Mouse (Mus musculus) urinary bladder, adult 18-20 months (tissue): ENCODE measurements at regions not wholly inside any gene's neighbourhood (a gene's known extent, or its start where the extent isn't known, plus 50 kb on each side); places are given as distances from the start of the nearest gene placed in this dataset.
"Not testable (repeated sequence)": the region's sequence is repeated elsewhere in the genome, so short reads cannot be mapped to it uniquely, and the experiment has no call there.

Experiments used
- DNase-seq, 2 experiments: peaks; one replicate each; pipeline ENCODE4 v3.0.0; 2022; ENCODE audit warnings: low spot score in 2 of 2, mixed read lengths in 2 of 2

DNA sequence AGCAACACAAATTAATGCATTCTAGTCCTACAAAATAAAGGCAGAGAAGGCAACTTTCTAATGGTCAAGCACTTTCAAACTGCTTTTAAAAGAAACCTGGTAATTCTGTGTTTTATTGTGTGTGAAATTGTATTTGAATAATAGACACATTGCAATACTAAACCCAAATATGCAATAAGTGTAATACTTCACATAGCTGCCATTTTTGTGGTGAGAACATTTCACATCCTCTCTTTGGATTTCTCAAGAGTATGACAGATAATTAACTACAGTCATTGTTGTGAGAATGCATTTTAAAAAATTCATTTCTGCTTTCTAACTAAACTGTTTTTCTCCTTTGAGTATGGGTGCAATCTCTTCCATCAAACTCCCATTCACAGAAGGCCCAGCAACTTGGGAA, 256.4 kb downstream of the Sema3d start:
- no peak for DNase-seq

DNA sequence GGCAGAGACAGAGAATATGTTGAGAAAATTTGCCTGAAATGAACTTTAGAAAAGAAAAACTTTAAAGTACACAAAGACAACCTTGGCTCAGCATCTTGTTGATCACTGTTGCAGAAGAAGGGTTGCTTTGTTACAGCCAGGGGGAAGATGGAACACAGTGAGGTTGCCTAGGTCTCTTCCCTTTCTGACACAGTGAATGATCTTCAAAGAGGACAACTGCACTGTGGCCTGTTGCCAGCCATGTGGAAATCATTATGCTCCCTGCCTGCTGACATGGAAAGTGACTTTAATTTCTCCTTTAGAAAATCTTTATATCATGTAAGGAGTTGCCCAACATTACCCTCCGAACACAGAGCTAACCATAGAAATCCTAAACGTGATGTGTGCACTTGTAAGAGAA, 263.1 kb downstream of the Sema3d start:
- no peak for DNase-seq

- no peak for DNase-seq
Measured at GRCm38 (mm10) chr5:12673666-12674065, 290.5 kb downstream of the Sema3d start.

DNA sequence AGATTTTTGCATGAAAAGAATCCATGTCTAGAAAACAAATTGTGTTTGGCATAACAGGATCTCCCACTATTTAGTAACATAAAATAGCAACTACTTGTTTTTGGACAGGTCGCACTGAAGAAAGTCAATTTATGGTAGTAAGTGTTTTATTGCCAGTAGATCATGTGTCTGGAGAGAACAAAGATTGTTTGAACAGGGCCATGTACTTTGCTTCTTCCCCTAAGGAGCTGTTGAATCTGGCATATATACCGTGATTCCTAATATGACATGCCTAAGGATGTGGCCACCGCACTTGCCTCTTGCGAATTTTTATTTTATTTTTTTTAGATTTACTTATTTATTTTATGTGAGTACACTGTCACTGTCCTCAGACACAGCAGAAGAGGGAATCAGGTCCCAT, 290.9 kb downstream of the Sema3d start:
- no peak for DNase-seq

DNA sequence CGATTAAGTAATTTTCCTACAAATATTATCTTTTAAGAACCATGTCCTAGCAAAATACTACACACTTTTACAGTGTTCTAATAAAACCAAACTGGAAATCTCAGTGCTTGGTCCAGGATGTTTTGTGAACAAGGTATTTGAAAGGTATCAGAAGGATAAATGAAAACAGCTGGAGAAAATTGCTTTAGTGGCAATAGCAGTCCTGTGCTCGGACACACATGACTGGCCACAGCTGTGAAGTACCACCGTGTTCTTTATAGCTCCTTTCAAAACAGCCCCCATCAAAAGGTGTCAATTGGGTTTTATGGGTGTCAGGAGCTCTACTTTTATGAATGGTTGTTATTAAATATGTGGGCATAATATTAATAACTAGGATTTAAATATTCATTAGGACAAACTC, 293.5 kb downstream of the Sema3d start:
- no peak for DNase-seq

GRCm38 (mm10) chr5:12714894-12715293, 331.7 kb downstream of the Sema3d start:
- no peak for DNase-seq

DNA sequence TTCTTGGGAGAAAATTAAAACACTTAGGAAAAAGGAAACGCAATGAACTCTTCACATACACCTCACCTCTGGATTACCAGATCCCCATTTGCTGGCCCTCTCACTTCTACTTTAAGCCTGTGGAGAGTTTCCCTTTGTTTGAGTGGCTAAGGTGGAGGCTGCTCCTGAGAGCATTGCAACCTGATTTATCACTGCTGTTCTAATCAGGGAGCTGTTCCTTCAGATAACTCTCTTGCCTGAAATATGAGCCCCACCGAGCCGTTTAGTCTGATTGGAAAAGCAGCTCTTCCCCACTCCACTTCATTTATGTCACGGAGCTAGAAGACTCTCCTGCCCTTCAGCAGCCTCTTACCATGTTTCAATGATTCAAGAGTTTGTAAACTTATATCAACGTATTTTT, 368.3 kb downstream of the Sema3d start:
- DNase-seq = no peak

- no peak for DNase-seq
Measured at GRCm38 (mm10) chr5:12759634-12760033, 365.6 kb upstream of the Sema3a start.

DNA sequence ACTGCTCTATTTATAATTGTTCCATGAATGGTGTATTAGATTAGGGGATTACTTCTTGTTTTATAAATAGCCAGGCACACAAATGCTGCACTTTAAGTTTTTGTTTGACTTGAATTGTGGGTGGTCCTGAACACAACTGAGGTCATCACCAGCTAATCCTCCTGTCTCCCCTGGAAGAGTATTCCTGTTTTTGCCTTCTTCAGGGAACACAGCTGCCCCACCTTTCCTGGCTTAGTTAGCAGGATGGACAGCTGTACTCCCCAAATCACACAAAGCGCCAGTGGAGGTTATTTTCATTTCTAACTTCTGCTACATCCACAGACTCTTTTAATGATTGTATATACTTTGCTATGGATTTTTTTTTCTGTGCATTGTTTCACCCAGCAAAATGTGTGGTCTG, 357.8 kb upstream of the Sema3a start:
- DNase-seq = no peak

DNA sequence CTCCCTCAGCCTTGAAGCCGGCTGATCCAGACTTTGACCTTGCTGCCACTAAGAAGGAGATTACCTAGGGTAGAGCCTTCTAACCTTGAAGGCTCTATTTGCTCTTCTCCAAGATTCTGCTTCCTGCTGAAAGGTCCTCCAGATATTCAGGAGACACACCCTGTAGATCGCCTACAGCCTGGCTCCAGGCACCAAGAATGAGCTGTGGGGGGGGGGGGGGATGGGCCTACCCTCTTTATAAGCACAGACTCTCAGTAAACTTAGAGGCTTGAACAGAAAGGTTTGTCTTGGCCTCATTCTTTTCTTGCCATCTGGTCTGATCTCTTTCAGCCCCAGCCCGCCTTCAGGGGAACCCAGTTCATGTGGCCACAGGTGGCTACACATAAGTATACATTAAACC, 342.5 kb upstream of the Sema3a start:
- no peak for DNase-seq

DNA sequence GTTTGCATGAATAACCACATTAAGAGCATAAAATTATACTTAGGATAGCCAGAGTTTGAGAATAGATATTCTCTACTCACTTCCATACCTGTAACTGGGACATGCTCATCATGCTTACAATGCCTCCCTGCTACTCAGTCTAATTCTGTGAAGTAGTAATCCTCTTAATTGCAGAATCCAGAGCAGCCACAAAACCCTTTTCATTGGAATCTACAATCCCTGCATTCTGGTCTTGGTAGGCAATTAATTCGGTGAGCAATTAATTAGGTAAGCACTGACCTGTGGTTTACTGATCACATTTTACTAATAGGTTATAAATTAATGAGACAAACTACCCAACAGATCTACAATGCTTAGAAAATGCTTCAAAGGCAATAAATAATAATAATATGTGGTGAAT, 316.5 kb upstream of the Sema3a start:
- no peak for DNase-seq

- DNase-seq = no peak
Measured at GRCm38 (mm10) chr5:12809884-12810283, 315.3 kb upstream of the Sema3a start.

DNA sequence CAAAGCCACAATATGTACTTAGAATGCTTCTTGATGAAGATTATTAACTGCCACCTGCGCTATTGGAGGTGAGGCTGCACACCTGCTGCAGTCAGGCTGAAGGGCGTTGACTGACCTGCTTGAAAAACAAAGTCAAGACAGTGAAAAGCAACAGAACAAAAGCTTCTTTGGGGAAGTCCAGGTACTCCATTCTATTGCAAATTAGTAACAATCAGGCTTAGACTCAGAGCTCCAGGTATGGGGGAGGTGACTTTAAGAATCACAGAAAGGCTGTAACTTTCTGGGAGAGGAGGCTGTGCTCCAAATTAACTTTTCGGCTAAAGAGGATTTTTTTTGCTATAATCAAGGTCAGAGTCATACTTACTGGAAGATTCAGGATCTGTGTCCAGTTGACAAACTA, 278.0 kb upstream of the Sema3a start:
- DNase-seq = not testable (repeated sequence)

- DNase-seq = no peak
Measured at GRCm38 (mm10) chr5:12856869-12857268, 268.3 kb upstream of the Sema3a start.

- DNase-seq = no peak
Measured at GRCm38 (mm10) chr5:12868355-12869217, 256.6 kb upstream of the Sema3a start.

DNA sequence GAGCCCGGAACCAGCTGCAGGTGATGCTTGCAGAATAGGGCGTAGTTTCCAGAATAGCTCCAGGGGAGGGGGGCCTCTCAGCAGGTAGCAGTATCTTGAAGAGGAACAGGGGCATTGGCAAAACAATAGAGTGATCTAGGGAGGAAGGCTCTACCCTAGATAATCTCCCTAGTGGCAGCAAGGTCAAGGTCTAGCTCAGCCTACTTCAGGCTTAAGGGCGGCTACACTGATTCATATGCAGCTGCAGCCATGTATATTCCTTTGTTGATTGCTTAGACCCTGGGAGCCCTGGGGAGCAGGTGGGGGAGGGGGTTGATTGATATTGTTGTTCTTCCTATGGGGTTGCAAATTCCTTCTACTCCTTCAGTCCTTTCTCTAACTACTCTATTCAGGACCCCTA, 252.3 kb upstream of the Sema3a start:
- no peak for DNase-seq

GRCm38 (mm10) chr5:12877595-12878296, 247.5 kb upstream of the Sema3a start:
- DNase-seq = no peak

DNA sequence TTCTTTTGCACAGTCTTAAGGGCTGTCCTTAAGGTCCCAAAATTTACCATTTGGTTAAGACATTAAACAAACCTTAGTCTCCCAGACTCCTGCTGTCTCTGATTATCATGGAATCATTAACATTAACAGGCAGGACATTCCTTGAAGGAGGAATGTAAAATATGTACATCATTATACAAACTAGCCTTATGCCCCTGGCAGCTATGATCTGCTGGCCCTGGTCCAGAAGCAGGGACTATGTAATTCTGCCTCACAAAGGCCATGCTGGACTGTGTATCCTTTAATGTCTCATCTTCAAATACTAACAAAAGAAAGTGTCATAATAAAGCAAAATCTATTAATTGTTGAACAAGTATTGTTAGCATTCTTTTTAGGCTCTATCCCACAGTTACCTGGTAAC, 232.9 kb upstream of the Sema3a start:
- no peak for DNase-seq

GRCm38 (mm10) chr5:12894638-12895037, 230.6 kb upstream of the Sema3a start:
- DNase-seq = no peak

- no peak for DNase-seq
Measured at GRCm38 (mm10) chr5:12910741-12911140, 214.5 kb upstream of the Sema3a start.

- DNase-seq = no peak
Measured at GRCm38 (mm10) chr5:12914395-12914794, 210.8 kb upstream of the Sema3a start.

DNA sequence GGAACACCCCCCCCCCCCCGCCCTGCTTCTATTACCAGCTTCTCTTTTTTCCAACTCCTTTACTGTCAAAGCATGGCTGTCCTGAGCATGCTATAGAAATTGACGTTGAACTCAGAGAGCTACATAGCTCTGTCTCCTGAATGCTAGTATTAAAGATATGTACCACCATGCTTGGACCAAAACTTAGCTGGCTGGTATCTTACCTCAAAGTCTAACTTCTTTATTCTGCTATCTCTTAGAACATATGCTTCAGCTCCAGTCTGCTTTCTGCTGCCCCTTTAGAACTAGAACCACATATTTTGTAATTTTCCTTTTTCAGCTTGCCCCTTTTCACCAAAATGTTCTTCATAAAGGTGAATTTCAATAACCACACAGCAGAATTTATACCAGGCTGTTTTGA, 205.9 kb upstream of the Sema3a start:
- DNase-seq = no peak

DNA sequence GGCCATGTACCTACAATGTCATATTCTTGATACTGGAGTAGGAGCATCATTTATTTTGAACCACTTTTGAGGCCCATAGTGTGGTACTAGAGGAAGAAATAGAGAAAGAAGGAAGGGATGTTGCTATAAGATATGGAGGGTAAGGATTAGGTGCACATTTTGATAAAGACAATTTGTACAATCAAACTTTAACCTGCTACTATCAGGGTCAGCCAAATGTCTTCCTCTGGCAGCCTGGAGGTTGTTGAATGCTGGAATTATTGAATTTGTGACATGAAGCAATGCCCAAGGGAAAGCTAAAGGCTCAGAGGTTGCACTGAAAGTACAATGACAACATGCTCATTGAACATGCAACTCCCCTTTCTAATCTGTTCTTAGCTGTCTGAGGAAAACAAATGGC, 202.3 kb upstream of the Sema3a start:
- no peak for DNase-seq
